Mouse (Mus musculus): ENCODE data around the gene Ropn1.

DNA sequence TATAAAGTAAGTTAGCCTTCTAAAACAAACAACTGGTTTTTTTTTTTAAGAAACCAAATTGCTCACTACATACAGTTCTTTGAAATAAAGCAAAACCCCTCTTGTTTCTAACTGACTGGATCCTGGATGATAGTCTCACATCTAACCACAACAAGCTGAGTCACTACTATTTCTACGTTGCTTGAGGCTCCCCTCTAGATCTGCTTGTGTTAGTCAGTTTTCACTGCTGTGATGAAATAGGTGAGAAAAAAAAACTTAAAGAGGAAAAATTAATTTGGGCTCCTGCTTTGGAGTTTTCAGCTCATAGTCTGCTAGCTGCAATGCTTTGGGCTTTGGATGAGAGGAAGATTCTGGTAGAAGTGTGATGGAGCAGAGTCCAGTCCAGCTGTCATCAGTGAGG, 39.6 kb upstream of the Ropn1 start:
- no peak for TF ChIP-seq CTCF (IDR thresholded peaks at IDR 0.05; ENCODE audit: borderline replicate concordance, insufficient read depth, low read depth, low read length)
- TF ChIP-seq POLR2A (IDR thresholded peaks at IDR 0.05; ENCODE audit: borderline replicate concordance, insufficient read depth, low read length), result no peak

All from cerebellum, adult 2 months (tissue).